Mouse (Mus musculus) CH12F3 (cell line): ENCODE measurements around the gene Nolc1.
"Not testable (repeated sequence)": the region's sequence is repeated elsewhere in the genome, so short reads cannot be mapped to it uniquely, and the experiment has no call there.

Experiments used
- in situ Hi-C: fragments of 300-500 bp; cut with MboI; formaldehyde crosslinking; loops from 2 replicates; pipeline ENCODE4 v1.14.3; 2020; ENCODE audit warnings: low sequenced_read_pairs

The Nolc1 gene

GRCm38 (mm10) chr19:46086337-46086736 lies 10.7 kb downstream of the Nolc1 start:
- in situ Hi-C loops: no loop called here

- in situ Hi-C loops: no loop called here
Observed at GRCm38 (mm10) chr19:46087871-46088270, 12.2 kb downstream of the Nolc1 start.

- in situ Hi-C loops: no loop called here
Observed at GRCm38 (mm10) chr19:46091641-46092040, 16.0 kb downstream of the Nolc1 start.

DNA sequence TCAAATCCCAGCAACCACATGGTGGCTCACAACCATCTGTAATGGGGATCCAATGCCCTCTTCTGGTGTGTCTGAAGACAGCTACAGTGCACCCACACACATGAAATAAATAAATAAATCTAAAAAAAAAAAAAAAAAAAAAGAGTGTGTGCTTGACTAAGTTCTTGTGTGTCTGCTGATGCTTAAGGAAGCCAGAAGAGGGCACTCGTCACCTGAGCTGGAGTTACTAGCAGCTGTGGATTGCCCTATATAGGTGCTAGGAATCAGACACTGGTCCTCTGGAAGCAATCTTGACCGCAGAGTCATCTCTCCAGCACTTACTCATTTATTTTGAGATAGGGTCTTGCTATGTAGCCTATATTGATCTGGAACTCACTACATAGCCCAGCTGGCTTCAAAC lies 18.5 kb downstream of the Nolc1 start:
- in situ Hi-C loops: no loop called here

- in situ Hi-C loops: no loop called here
Observed at GRCm38 (mm10) chr19:46095291-46095690, 19.6 kb downstream of the Nolc1 start.

GRCm38 (mm10) chr19:46096396-46096795 lies 20.7 kb downstream of the Nolc1 start:
- in situ Hi-C loops: no loop called here

DNA sequence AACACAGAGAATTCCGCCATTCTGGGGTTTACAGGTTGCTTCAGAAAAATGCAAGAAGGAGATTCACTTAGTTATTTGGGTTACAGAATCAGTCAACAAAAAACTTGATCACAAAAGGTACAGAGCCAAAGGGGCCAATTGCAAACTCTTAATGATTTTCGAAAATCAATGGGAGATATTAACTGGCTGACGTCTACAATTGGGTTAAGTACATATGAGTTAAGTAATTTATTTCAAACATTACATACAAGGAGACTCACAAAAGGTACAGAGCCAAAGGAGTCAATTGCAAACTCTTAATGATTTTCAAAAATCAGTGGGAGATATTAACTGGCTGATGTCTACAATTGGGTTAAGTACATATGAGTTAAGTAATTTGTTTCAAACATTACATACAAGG lies 23.9 kb downstream of the Nolc1 start:
- in situ Hi-C loops: no loop called here

GRCm38 (mm10) chr19:46103437-46104186 lies 27.9 kb downstream of the Nolc1 start:
- in situ Hi-C loops: no loop called here

GRCm38 (mm10) chr19:46104187-46104557 lies 28.5 kb downstream of the Nolc1 start:
- in situ Hi-C loops: no loop called here

- in situ Hi-C loops: no loop called here
Observed at GRCm38 (mm10) chr19:46110214-46110613, 34.6 kb downstream of the Nolc1 start.

GRCm38 (mm10) chr19:46110781-46111180 lies 35.1 kb downstream of the Nolc1 start:
- in situ Hi-C loops: no loop called here

DNA sequence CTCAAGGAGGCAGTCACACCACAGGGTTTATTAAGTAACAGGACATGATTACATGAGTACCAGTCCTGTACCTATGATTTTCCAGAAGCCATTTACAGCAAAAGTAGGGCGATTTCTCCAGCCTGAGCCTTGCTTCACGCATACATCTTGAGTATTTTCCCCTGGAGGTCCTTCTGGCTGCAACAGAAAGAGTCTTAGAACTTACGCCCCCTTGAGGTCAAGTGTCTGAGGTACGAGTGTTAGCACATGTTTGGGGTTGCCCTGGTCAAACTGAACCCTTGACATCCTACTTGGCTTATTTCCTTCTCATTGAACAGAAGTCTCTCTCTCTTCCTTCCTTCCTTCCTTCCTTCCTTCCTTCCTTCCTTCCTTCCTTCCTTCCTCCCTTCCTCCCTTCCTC lies 39.0 kb downstream of the Nolc1 start:
- in situ Hi-C loops: no loop called here

GRCm38 (mm10) chr19:46119458-46119857 lies 43.8 kb downstream of the Nolc1 start:
- in situ Hi-C loops: no loop called here

GRCm38 (mm10) chr19:46120872-46121271 lies 45.2 kb downstream of the Nolc1 start:
- in situ Hi-C loops: no loop called here

DNA sequence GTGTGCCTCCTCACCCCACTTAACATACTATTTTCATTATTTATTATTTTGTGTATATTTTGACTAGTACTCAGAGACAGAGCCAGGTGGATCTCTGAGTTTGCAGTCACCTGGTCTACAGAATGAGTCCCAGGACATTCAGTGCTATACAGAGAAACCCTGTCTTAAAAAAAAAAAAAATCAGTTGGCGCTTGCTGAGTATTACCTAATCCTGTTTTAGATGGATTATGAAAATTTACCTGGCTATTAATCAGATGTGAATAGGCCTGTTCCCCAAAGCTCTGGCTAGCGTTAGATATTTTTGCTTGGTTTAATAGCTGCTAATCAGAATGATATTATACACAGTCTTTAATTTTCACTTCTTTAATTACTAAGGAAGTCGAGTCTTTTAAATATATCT lies 48.2 kb downstream of the Nolc1 start:
- in situ Hi-C loops: no loop called here

DNA sequence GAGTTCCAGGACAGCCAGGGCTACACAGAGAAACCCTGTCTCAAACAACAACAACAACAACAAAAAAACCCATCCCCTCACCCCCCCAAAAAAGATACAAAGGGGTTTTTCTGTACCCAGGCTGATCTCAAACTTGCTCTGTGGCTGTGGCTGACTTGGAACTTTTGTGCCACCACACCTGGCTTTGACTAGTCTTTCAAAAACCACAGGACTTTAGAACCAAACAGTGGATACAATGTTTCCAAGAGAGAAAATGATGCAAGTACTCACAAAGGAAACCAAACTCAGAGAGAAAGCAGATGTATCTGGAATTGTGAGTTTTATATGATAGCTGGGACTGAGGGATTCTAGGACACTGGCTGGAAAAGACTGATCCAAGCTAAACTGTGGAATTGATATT lies 49.0 kb downstream of the Nolc1 start:
- in situ Hi-C loops: no loop called here

- in situ Hi-C loops: no loop called here
Observed at GRCm38 (mm10) chr19:46126301-46126700, 50.6 kb downstream of the Nolc1 start.

DNA sequence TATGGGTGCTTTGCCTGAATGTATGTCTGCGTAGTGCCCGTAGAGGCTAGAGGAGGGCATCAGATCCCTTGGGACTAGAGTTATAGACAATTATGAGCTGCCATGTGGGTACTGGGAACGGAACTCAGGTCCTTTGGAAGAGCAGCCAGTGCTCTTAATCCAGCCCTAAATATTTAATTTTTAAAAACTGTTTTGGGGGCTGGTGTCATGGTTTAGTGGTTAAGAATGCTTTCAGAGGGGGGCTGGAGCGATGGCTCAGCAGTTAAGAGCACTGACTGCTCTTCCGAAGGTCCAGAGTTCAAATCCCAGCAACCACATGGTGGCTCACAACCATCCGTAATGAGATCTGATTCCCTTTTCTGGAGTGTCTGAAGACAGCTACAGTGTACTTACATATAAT lies 54.1 kb downstream of the Nolc1 start:
- in situ Hi-C loops: not testable (repeated sequence)

DNA sequence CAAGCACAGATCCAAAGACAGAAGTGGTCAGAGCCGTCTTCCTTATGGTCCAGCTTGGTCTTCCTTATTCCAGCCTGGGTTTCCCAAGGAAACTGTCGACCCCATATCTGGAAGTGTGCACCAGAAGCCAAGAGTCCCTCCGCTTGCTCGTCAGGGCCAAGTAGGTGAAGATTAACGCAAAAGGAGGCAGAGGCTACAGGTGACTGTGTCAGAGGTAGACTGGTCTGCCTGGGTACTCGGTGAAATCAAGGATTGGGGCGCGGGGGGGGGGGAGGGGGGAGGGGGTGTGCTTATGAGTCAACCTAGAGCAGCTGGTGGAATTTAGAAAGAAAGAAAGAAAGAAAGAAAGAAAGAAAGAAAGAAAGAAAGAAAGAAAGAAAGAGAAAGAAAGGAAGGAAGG lies 55.6 kb downstream of the Nolc1 start:
- in situ Hi-C loops: no loop called here

GRCm38 (mm10) chr19:46131694-46132525 lies 56.2 kb downstream of the Nolc1 start, which contains the start of gene Elovl3:
Gene Elovl3 (plus strand): TSS chr19:46131897.
- in situ Hi-C loops: no loop called here

DNA sequence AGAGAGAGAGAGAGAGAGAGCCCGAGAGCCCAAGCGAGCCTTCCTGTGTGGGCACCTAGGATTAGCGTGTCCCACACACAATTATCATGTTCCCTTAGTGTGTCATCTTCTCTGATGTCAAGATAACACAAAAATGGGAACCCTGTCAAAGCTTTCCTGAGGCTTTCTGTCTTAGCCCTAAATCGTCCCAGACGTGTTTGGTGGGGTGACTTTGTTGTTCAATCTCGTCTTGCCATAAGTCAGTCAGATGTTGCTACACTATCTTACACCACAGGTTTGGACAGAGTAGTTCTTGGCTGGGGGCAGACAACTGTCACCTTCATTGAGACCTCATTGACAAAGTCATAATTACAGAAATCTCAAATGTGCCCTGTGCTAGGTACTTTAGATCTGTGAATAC lies 56.9 kb downstream of the Nolc1 start:
- in situ Hi-C loops: no loop called here
